Mouse (Mus musculus): ENCODE measurements around the gene Tspear. TPM values are rescaled to one million over a fixed set of nuclear protein-coding genes. Genes with fewer than 3 reads are reported as not detected.
"Not testable (repeated sequence)": the region's sequence is repeated elsewhere in the genome, so short reads cannot be mapped to it uniquely, and the experiment has no call there.

Tspear gene
- total RNA-seq, 2 experiments from 2014 or later = not detected

GRCm38 (mm10) chr10:77713734-77714133, 27.4 kb downstream of the Tspear start:
- no peak for DNase-seq

GRCm38 (mm10) chr10:77715507-77715906, 29.1 kb downstream of the Tspear start, which contains the start of gene Gm10142:
TSS of gene Gm10142 (plus strand) at chr10:77715807.
- DNase-seq = no peak

GRCm38 (mm10) chr10:77720299-77720698, 33.9 kb downstream of the Tspear start, which contains the start of gene Krtap12-1:
TSS of gene Krtap12-1 (plus strand) at chr10:77720599.
- DNase-seq = not testable (repeated sequence)

GRCm38 (mm10) chr10:77724855-77725254, 38.5 kb downstream of the Tspear start:
- DNase-seq = no peak

- no peak for DNase-seq
These were observed 39.8 kb downstream of the Tspear start, which contains the start of gene Gm10100 for GRCm38 (mm10) chr10:77726186-77726585. TSS of gene Gm10100 (plus strand) at chr10:77726486.

- DNase-seq = no peak
These were observed 41.9 kb downstream of the Tspear start for GRCm38 (mm10) chr10:77728280-77728679.

GRCm38 (mm10) chr10:77729241-77729640, 42.9 kb downstream of the Tspear start:
- DNase-seq = no peak

- no peak for DNase-seq
These were observed 49.6 kb downstream of the Tspear start for GRCm38 (mm10) chr10:77735928-77736327.

- DNase-seq = no peak
These were observed 52.6 kb downstream of the Tspear start for GRCm38 (mm10) chr10:77738929-77739328.

GRCm38 (mm10) chr10:77741924-77742688, 55.7 kb downstream of the Tspear start, which contains the start of gene Gm18596:
TSS of gene Gm18596 (minus strand) at chr10:77742638.
- DNase-seq = peak in 1 of 2 experiments; percentile 12

- not testable (repeated sequence) for DNase-seq
These were observed 64.3 kb downstream of the Tspear start for GRCm38 (mm10) chr10:77750686-77751085.

GRCm38 (mm10) chr10:77751254-77751653, 64.9 kb downstream of the Tspear start, which contains the start of gene Gm9736:
TSS of gene Gm9736 (minus strand) at chr10:77751354.
- DNase-seq = not testable (repeated sequence)

- DNase-seq = not testable (repeated sequence)
These were observed 65.9 kb downstream of the Tspear start for GRCm38 (mm10) chr10:77752312-77752711.

GRCm38 (mm10) chr10:77753448-77753847, 67.1 kb downstream of the Tspear start:
- DNase-seq = no peak

GRCm38 (mm10) chr10:77759582-77759981, 73.2 kb downstream of the Tspear start, which contains the start of gene Gm3233:
TSS of gene Gm3233 (minus strand) at chr10:77759682.
- DNase-seq = not testable (repeated sequence)

- DNase-seq = no peak
These were observed 83.4 kb downstream of the Tspear start for GRCm38 (mm10) chr10:77769727-77770126.

GRCm38 (mm10) chr10:77771225-77771624, 84.9 kb downstream of the Tspear start, which contains the start of gene Gm3238:
TSS of gene Gm3238 (minus strand) at chr10:77771325.
- DNase-seq = not testable (repeated sequence)

- not testable (repeated sequence) for DNase-seq
These were observed 85.8 kb downstream of the Tspear start for GRCm38 (mm10) chr10:77772142-77772541.

GRCm38 (mm10) chr10:77776844-77777243, 90.5 kb downstream of the Tspear start, which contains the start of gene Gm7138:
TSS of gene Gm7138 (minus strand) at chr10:77776944.
- DNase-seq = not testable (repeated sequence)

GRCm38 (mm10) chr10:77782442-77782841, 96.1 kb downstream of the Tspear start, which contains the start of gene Gm3250:
TSS of gene Gm3250 (minus strand) at chr10:77782542.
- DNase-seq = not testable (repeated sequence)

GRCm38 (mm10) chr10:77783396-77783795, 97.0 kb downstream of the Tspear start:
- not testable (repeated sequence) for DNase-seq

GRCm38 (mm10) chr10:77787876-77788275, 101.5 kb downstream of the Tspear start, which contains the start of gene Gm7137:
TSS of gene Gm7137 (minus strand) at chr10:77788200.
- not testable (repeated sequence) for DNase-seq

- DNase-seq = no peak
These were observed 102.3 kb downstream of the Tspear start for GRCm38 (mm10) chr10:77788621-77789020.

Data from layer of hippocampus, postnatal 36 days (tissue).